Mouse (Mus musculus) neural tube, embryonic 11.5 days (tissue): Measurements from ENCODE around the gene Tgfbr3. TPM values are rescaled to one million over a fixed set of nuclear protein-coding genes. Genes with fewer than 3 reads are reported as not detected.

Experiments
- ATAC-seq: fragments of 200-750 bp; cut with Nextera tagmentation; 2 replicates; pipeline ENCODE4 v1.8.0; 2017; ENCODE audit warnings: moderate number of reproducible peaks, mild to moderate bottlenecking, moderate TSS enrichment, moderate library complexity; ENCODE audit not compliant: insufficient read depth, low FRiP score, low TSS enrichment
- DNase-seq: peaks from one replicate; pipeline ENCODE4 v3.0.0-alpha.2; 2015; ENCODE audit warnings: low spot score
- H3K27ac ChIP-seq: fragments of 300-500 bp; sonication (generic); 2 replicates; pipeline ENCODE4 v1.5.1; 2014; ENCODE audit warnings: low read depth, mild to moderate bottlenecking, low read length
- H3K27me3 ChIP-seq: fragments of 300-500 bp; sonication (generic); 2 replicates; pipeline ENCODE4 v1.6.1; 2014; ENCODE audit warnings: mild to moderate bottlenecking, low read length, mixed read lengths; ENCODE audit not compliant: control insufficient read depth, insufficient read depth
- H3K36me3 ChIP-seq: fragments of 300-500 bp; sonication (generic); 2 replicates; pipeline ENCODE4 v1.6.1; 2014; ENCODE audit warnings: mild to moderate bottlenecking, low read length, moderate library complexity, mixed read lengths; ENCODE audit not compliant: control insufficient read depth, insufficient read depth
- H3K4me1 ChIP-seq: fragments of 300-500 bp; sonication (generic); 2 replicates; pipeline ENCODE4 v1.6.1; 2014; ENCODE audit warnings: low read length, mixed read lengths; ENCODE audit not compliant: control insufficient read depth, insufficient read depth
- H3K4me2 ChIP-seq: fragments of 300-500 bp; sonication (generic); 2 replicates; pipeline ENCODE4 v1.6.1; 2014; ENCODE audit warnings: low read depth, mild to moderate bottlenecking, moderate library complexity
- H3K4me3 ChIP-seq: fragments of 300-500 bp; sonication (generic); 2 replicates; pipeline ENCODE4 v1.5.1; 2014; ENCODE audit warnings: low read depth, low read length
- H3K9ac ChIP-seq: fragments of 300-500 bp; sonication (generic); 2 replicates; pipeline ENCODE4 v1.6.1; 2014; ENCODE audit warnings: mild to moderate bottlenecking, low read length
- H3K9me3 ChIP-seq: fragments of 300-500 bp; sonication (generic); 2 replicates; pipeline ENCODE4 v1.6.1; 2016; ENCODE audit warnings: low read length; ENCODE audit not compliant: control insufficient read depth
- WGBS: fragments of 180-500 bp; shearing (Covaris S2); extraction: QIAGEN DNeasy Blood & Tissue Kit; methylation state at CpG from one replicate; pipeline ENCODE4 v1.1.7; 2014; 5-methylcytosine and 5-hydroxymethylcytosine counted together
- polyA plus RNA-seq: library from polyadenylated mRNA; unstranded; fragments of >200 nt; fragmentation: Nextera tagmentation; extraction: Ambion mirVana; gene quantifications from 2 replicates; pipeline ENCODE4 v1.2.1, GENCODE M21; 2014

Tgfbr3 gene
- polyA plus RNA-seq, 1 experiment from 2014 or later: 8.2 TPM

DNA sequence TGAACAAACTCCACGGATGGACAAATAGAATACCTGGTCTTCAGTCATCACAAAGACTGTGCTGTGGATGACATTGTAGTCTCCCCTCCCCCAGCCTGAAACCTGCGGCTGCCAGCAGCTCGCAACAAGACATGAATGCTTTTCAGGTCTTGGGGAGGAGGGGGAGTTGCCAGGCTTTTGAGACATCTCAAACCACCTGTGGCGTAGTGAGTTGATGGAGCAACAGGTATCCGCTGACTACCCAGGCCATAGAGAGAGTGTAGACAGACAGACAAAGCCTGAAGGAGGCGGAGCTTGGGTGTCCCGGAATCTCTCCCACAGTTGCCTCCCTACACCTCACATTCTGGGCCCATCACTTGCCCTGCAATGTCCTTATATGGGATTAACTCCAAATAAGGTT is 117.6 kb downstream of the Tgfbr3 start:
- DNase-seq: no peak
- Histone ChIP-seq H3K4me3 (no peak overlapping the region), H3K4me1 (no peaks in the 10 kb centered on the region; the same call in 1 of the 2 replicates), H3K36me3 (no peaks in the 10 kb centered on the region), H3K9ac (no peak overlapping the region), H3K4me2 (no peak overlapping the region), H3K9me3 (no peaks in the 10 kb centered on the region), H3K27me3 (no peaks in the 10 kb centered on the region), H3K27ac (no peak overlapping the region)
- 74% methylated on average over 7 of the region's 7 CpGs for WGBS
- ATAC-seq: no peak

GRCm38 (mm10) chr5:107169796-107170195 is 119.6 kb downstream of the Tgfbr3 start:
- H3K27ac ChIP-seq: no peak overlapping the region
- H3K36me3 ChIP-seq: no peaks in the 10 kb centered on the region
- H3K4me2 ChIP-seq: no peak overlapping the region
- DNase-seq (no peak), ATAC-seq (no peak)
- no peaks in the 10 kb centered on the region for H3K9me3 ChIP-seq
- H3K9ac ChIP-seq: no peak overlapping the region
- no peak overlapping the region for H3K4me3 ChIP-seq
- WGBS: 91% methylated on average over 5 of the region's 5 CpGs
- peaks cover 2% of the 10 kb centered on the region; the same call in 1 of the 2 replicates for H3K4me1 ChIP-seq
- H3K27me3 ChIP-seq: no peaks in the 10 kb centered on the region

- no peak overlapping the region for H3K4me2 ChIP-seq
- no peak overlapping the region for H3K4me3 ChIP-seq
- no peaks in the 10 kb centered on the region for H3K36me3 ChIP-seq
- no peak overlapping the region for H3K9ac ChIP-seq
- peaks cover 2% of the 10 kb centered on the region; the same call in 1 of the 2 replicates for H3K4me1 ChIP-seq
- DNase-seq: no peak
- no peak overlapping the region for H3K27ac ChIP-seq
- H3K27me3 ChIP-seq: no peaks in the 10 kb centered on the region
- WGBS: 61% methylated on average over 8 of the region's 8 CpGs
- no peaks in the 10 kb centered on the region for H3K9me3 ChIP-seq
- no peak for ATAC-seq
Measured at GRCm38 (mm10) chr5:107167872-107168300, 121.5 kb downstream of the Tgfbr3 start.

- no peaks in the 10 kb centered on the region for H3K27me3 ChIP-seq
- DNase-seq: no peak
- H3K4me1 ChIP-seq: peaks cover 2% of the 10 kb centered on the region; the same call in 1 of the 2 replicates
- H3K36me3 ChIP-seq: no peaks in the 10 kb centered on the region
- WGBS: 65% methylated on average over 12 of the region's 12 CpGs
- no peak overlapping the region for H3K4me3 ChIP-seq
- H3K4me2 ChIP-seq: no peak overlapping the region
- no peaks in the 10 kb centered on the region for H3K9me3 ChIP-seq
- ATAC-seq: no peak
- no peak overlapping the region for H3K27ac ChIP-seq
- H3K9ac ChIP-seq: no peak overlapping the region
Measured at GRCm38 (mm10) chr5:107167373-107167772, 122.1 kb downstream of the Tgfbr3 start.

- ATAC-seq: no peak
- WGBS: 72% methylated on average over 11 of the region's 11 CpGs
- Histone ChIP-seq H3K4me1 (peaks cover 2% of the 10 kb centered on the region; the same call in 1 of the 2 replicates), H3K9me3 (no peaks in the 10 kb centered on the region), H3K9ac (no peak overlapping the region), H3K27ac (no peak overlapping the region), H3K4me2 (no peak overlapping the region), H3K36me3 (no peaks in the 10 kb centered on the region), H3K27me3 (no peaks in the 10 kb centered on the region), H3K4me3 (no peak overlapping the region)
- no peak for DNase-seq
Measured at GRCm38 (mm10) chr5:107166659-107167370, 122.6 kb downstream of the Tgfbr3 start.

DNA sequence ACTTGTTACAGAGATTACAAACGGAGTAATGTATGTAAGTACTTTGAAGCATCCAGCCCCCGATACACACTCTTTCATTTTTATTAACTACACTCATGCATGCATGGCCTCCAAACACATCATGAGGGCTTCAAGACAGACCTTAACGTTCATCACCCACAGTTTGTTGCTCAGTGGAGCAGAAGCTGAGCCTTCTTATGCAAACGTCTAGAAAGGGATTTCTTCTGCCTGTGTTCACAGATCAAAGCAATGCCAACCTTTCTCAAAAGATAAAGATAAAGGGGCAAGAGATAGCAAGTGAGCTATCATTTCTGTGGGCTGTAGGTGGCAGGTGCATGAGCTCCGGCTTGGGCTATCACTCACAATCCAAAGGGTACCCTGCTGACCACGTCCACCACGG is 123.7 kb downstream of the Tgfbr3 start:
- H3K4me2 ChIP-seq: no peak overlapping the region
- peaks cover 2% of the 10 kb centered on the region; the same call in 1 of the 2 replicates for H3K4me1 ChIP-seq
- WGBS: 75% methylated on average over 7 of the region's 7 CpGs

DNA sequence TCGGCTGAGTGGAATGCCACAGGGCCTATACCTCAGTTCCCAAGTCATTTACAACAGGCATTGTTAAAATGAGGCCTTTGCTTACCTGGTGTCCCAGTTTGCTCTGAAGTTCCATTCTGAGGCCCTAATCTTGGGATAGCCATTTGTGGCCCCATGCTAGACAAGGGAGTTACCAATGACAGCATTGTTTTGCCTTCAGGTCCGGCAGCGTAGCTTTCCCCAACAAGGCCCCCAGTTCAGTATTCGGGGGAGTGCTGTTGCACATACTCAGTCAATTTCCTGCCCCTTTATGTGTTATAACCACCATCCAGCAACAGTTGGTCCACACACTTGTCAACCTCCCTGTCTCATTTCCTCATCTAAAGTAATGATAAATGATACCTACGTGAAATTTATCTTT is 124.2 kb downstream of the Tgfbr3 start:
- no peak overlapping the region for H3K4me3 ChIP-seq
- peaks cover 2% of the 10 kb centered on the region; the same call in 1 of the 2 replicates for H3K4me1 ChIP-seq
- H3K9ac ChIP-seq: no peak overlapping the region
- no peaks in the 10 kb centered on the region for H3K9me3 ChIP-seq
- no peak for DNase-seq
- 90% methylated on average over 5 of the region's 5 CpGs for WGBS
- no peak overlapping the region for H3K27ac ChIP-seq
- no peak overlapping the region for H3K4me2 ChIP-seq
- ATAC-seq: no peak
- H3K36me3 ChIP-seq: no peaks in the 10 kb centered on the region
- H3K27me3 ChIP-seq: no peaks in the 10 kb centered on the region

More for the DNA sequence above, 123.7 kb downstream of the Tgfbr3 start:
- H3K27me3 ChIP-seq: no peaks in the 10 kb centered on the region
- H3K4me3 ChIP-seq: no peak overlapping the region
- DNase-seq: no peak
- no peaks in the 10 kb centered on the region for H3K9me3 ChIP-seq
- ATAC-seq: no peak
- H3K36me3 ChIP-seq: no peaks in the 10 kb centered on the region
- H3K27ac ChIP-seq: no peak overlapping the region
- H3K9ac ChIP-seq: no peak overlapping the region

DNA sequence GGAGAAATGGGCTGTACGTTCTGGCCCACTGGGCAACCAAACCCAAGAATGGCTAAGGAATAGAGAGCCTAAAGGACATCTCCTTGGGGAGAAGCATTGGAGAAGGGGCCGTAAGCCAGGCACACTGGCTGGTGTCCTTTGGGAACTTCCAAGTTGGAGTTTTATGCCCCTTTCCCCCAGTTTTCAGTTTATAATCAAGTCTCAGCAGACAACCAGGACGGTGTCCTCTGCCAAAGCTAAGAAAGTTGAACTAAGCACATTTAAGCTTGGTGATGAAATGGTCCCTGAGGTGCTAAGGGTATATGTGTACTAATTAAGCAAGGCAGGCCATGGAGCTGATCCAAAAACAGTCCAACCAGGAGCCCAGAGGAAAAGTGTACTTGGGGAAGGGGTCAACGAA is 124.6 kb downstream of the Tgfbr3 start:
- Histone ChIP-seq H3K4me1 (peaks cover 2% of the 10 kb centered on the region; the same call in 1 of the 2 replicates), H3K9me3 (no peaks in the 10 kb centered on the region), H3K4me3 (no peak overlapping the region), H3K27ac (no peak overlapping the region), H3K27me3 (no peaks in the 10 kb centered on the region), H3K9ac (no peak overlapping the region), H3K36me3 (no peaks in the 10 kb centered on the region), H3K4me2 (no peak overlapping the region)
- ATAC-seq: no peak
- WGBS: 92% methylated on average over 4 of the region's 4 CpGs
- no peak for DNase-seq

- 83% methylated on average over 4 of the region's 4 CpGs for WGBS
- H3K4me1 ChIP-seq: peaks cover 2% of the 10 kb centered on the region; the same call in 1 of the 2 replicates
Measured at GRCm38 (mm10) chr5:107164146-107164545, 125.3 kb downstream of the Tgfbr3 start.

More at GRCm38 (mm10) chr5:107164146-107164545, 125.3 kb downstream of the Tgfbr3 start:
- H3K36me3 ChIP-seq: no peaks in the 10 kb centered on the region
- no peak for DNase-seq
- H3K27ac ChIP-seq: no peak overlapping the region
- no peak overlapping the region for H3K9ac ChIP-seq
- no peak overlapping the region for H3K4me2 ChIP-seq
- no peak for ATAC-seq
- H3K27me3 ChIP-seq: no peaks in the 10 kb centered on the region
- no peak overlapping the region for H3K4me3 ChIP-seq
- H3K9me3 ChIP-seq: no peaks in the 10 kb centered on the region
